Comparison of ENCODE assay signal across 8 mouse cellular contexts in genomic region chr7:58788424-58789261, GRCm38 (mm10).
DNase-seq lines count a peak whose midpoint lies in the region; ATAC-seq and TF ChIP-seq lines count a peak whose summit lies in the region.

No protein-coding gene starts in this region.

- no peaks in the 10 kb centered on the region for H3K9me3 ChIP-seq in heart, embryonic 15.5 days (replicated peaks)

- TF ChIP-seq CTCF in gastrocnemius, adult 2 months (IDR thresholded peaks at IDR 0.05): no peak

- peak overlapping the region; percentile 73 for H3K27ac ChIP-seq in gastrocnemius, adult 2 months
- H3K27ac ChIP-seq in heart, embryonic 15.5 days: peak overlapping the region; percentile 88

- peak overlapping the region; percentile 44 for H3K4me2 ChIP-seq in heart, embryonic 15.5 days

- no peaks in the 10 kb centered on the region for H3K36me3 ChIP-seq in heart, embryonic 15.5 days

- intact Hi-C loops in gastrocnemius, adult 2 months (cut with DNase I): loop anchor here (5.0 kb wide), 1 partner anchor 54 kb away; no protein-coding TSS in a partner anchor

- ATAC-seq in heart, embryonic 15.5 days (replicated peaks; ENCODE audit: insufficient number of reproducible peaks, insufficient read depth, low FRiP score, low read depth): peak; percentile 72

- H3K4me3 ChIP-seq in gastrocnemius, adult 2 months: peak overlapping the region; percentile 36
- no peak overlapping the region for H3K4me3 ChIP-seq in heart, embryonic 15.5 days

- H3K9ac ChIP-seq in heart, embryonic 15.5 days: 0 out of 2 replicates have a peak overlapping the region, but pooled peaks have one; percentile 6

- peaks cover 33% of the 10 kb centered on the region for H3K4me1 ChIP-seq in heart, embryonic 15.5 days (replicated peaks)

- WGBS in heart, embryonic 15.5 days: 30% methylated on average over 7 of the region's 7 CpGs

- DNase-seq in gastrocnemius, adult 2 months: peak; percentile 62
- DNase-seq in gastrocnemius, adult 8-10 months (ENCODE audit: low spot score in 2 of 2): no peak
- DNase-seq in adrenal gland, postnatal 36 days: peak; percentile 16 to 45
- DNase-seq in lung, postnatal 4 days: peak; percentile 28 to 71
- DNase-seq in c-Kit-positive CD71-positive TER-119-positive erythroid progenitor cells, embryonic 14.5 days (ENCODE audit: low spot score): no peak
- no peak for DNase-seq in layer of hippocampus, adult 8-10 months (ENCODE audit: low spot score in 2 of 2)
- DNase-seq in spleen, postnatal 36 days (ENCODE audit: low spot score in 2 of 2): no peak

- H3K27me3 ChIP-seq in heart, embryonic 15.5 days: no peaks in the 10 kb centered on the region

Comparison
In these comparisons a context has a peak if more than half of its experiments do, and no peak if none do; other contexts are left out.
1. DNase-seq: peak in gastrocnemius, adult 2 months (single experiment), adrenal gland, postnatal 36 days (2 of 2) and lung, postnatal 4 days (2 of 2); none in gastrocnemius, adult 8-10 months (0 of 2), c-Kit-positive CD71-positive TER-119-positive erythroid progenitor cells, embryonic 14.5 days (single experiment), layer of hippocampus, adult 8-10 months (0 of 2) and spleen, postnatal 36 days (0 of 2).